Mouse (Mus musculus) gastrocnemius, postnatal 14 days (tissue): ENCODE data around the gene Pomc. TPM values are rescaled to one million over a fixed set of nuclear protein-coding genes. Genes with fewer than 3 reads are reported as not detected.

Experiments
- total RNA-seq, 2 experiments: library from RNA; stranded (reverse); gene quantifications; 2 replicates each; pipeline ENCODE4 v1.2.3; 2021

Pomc gene
- total RNA-seq, 2 experiments from 2014 or later, result 0.29 to 0.31 TPM

Other genes with a start within 250 kb of the Pomc start
- gene Dnmt3a, start 148.9 kb upstream of the Pomc start, total RNA-seq, result 100 to 1,000 TPM; 119 to 137 TPM
- 1 to 10 TPM; 3.1 to 4.4 TPM for gene Efr3b, start 84.0 kb downstream of the Pomc start, total RNA-seq
- gene Dnajc27, start 127.6 kb downstream of the Pomc start, total RNA-seq, result 10 to 100 TPM; 13.3 to 14.5 TPM
- 1 to 10 TPM; 3.1 to 3.9 TPM for gene Adcy3, start 178.2 kb downstream of the Pomc start, total RNA-seq